Mouse (Mus musculus) stomach, postnatal 0 days (tissue): ENCODE measurements around the gene Syn2. TPM values are rescaled to one million over a fixed set of nuclear protein-coding genes. Genes with fewer than 3 reads are reported as not detected.

Experiments
- ATAC-seq: fragments of 200-750 bp; cut with Nextera tagmentation; 2 replicates; pipeline ENCODE4 v1.8.0; 2017; ENCODE audit not compliant: low FRiP score, low TSS enrichment
- DNase-seq: peaks from one replicate; pipeline ENCODE4 v3.0.0-alpha.2; 2016; ENCODE audit warnings: low spot score
- H3K27ac ChIP-seq: fragments of 300-500 bp; sonication (generic); replicated peaks from 2 replicates; pipeline ENCODE4 v1.5.1; 2014; ENCODE audit warnings: mild to moderate bottlenecking, control low read depth
- H3K27me3 ChIP-seq: fragments of 300-500 bp; sonication (generic); 2 replicates; pipeline ENCODE4 v1.6.1; 2014; ENCODE audit warnings: low read length; ENCODE audit not compliant: control insufficient read depth, insufficient read depth
- H3K36me3 ChIP-seq: fragments of 300-500 bp; sonication (generic); 2 replicates; pipeline ENCODE4 v1.6.1; 2014; ENCODE audit warnings: low read length, mixed read lengths; ENCODE audit not compliant: control insufficient read depth, insufficient read depth
- H3K4me1 ChIP-seq: fragments of 300-500 bp; sonication (generic); replicated peaks from 2 replicates; pipeline ENCODE4 v1.6.1; 2014; ENCODE audit warnings: antibody characterized with exemption; ENCODE audit not compliant: control insufficient read depth, insufficient read depth
- H3K4me2 ChIP-seq: fragments of 300-500 bp; sonication (generic); replicated peaks from 2 replicates; pipeline ENCODE4 v1.6.1; 2014; ENCODE audit warnings: low read depth, mild to moderate bottlenecking, control low read depth, moderate library complexity
- H3K4me3 ChIP-seq: fragments of 300-500 bp; sonication (generic); 2 replicates; pipeline ENCODE4 v1.5.1; 2014; ENCODE audit warnings: low read depth, low read length, control low read depth
- H3K9ac ChIP-seq: fragments of 300-500 bp; sonication (generic); 2 replicates; pipeline ENCODE4 v1.6.1; 2014; ENCODE audit warnings: mild to moderate bottlenecking, low read length, control low read depth, mixed read lengths
- H3K9me3 ChIP-seq: fragments of 300-500 bp; sonication (generic); 2 replicates; pipeline ENCODE4 v1.6.1; 2016; ENCODE audit warnings: low read length; ENCODE audit not compliant: control insufficient read depth
- CTCF ChIP-seq: IDR thresholded peaks from 2 replicates; pipeline ENCODE4 v1.5.1; 2016; ENCODE audit warnings: antibody characterized with exemption, low read depth, mild to moderate bottlenecking, moderate library complexity
- EP300 ChIP-seq: optimal IDR thresholded peaks from 2 replicates; pipeline ENCODE3; 2016; ENCODE audit warnings: antibody characterized with exemption
- WGBS: fragments of 180-500 bp; shearing (Covaris S2); extraction: QIAGEN DNeasy Blood & Tissue Kit; methylation state at CpG from one replicate; pipeline ENCODE4 v1.1.7; 2014; 5-methylcytosine and 5-hydroxymethylcytosine counted together
- polyA plus RNA-seq: library from polyadenylated mRNA; unstranded; fragments of >200 nt; fragmentation: Nextera tagmentation; extraction: Ambion mirVana; gene quantifications from 2 replicates; pipeline ENCODE4 v1.2.1, GENCODE M21; 2015

Syn2 gene
- polyA plus RNA-seq = 4.5 and 4.7 TPM in 2 replicates

DNA sequence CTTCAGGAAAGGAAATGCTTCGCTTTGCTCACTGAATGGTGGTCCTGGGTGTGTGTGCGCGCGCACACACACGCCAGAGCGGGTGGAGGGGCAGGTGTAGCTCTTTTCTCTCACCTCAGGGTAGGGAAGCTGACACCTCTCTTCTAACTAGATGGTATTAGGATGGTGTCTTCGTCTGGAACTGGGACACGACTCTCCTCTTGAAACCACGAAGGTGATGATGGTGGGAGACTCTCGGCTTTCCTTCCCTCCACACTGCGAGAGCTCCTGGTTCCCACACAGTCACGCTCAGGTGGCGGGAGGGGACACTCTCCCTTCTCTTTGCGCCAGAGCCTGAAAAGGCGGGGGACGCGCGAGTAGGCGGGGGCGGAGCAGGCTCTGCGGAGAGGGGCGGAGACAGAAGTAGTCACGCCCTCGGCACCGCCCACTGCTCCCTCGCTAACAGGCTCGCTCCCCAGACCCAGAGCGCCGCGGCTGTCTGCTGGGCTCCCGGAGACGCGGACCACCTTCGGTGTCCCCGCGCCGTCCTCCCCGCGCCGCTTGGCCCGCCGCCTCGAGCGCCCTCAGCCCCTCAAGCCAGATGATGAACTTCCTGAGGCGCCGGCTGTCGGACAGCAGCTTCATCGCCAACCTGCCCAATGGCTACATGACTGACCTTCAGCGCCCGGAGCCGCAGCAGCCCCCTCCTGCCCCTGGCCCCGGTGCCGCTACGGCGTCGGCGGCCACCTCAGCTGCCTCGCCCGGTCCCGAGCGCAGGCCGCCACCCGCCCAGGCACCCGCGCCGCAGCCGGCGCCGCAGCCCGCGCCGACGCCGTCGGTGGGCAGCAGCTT lies at the start of gene Syn2:
Gene Syn2, plus strand, starts transcription at position 402 of the 831 bp plus-strand sequence.
- ATAC-seq = peak; percentile 94

DNA sequence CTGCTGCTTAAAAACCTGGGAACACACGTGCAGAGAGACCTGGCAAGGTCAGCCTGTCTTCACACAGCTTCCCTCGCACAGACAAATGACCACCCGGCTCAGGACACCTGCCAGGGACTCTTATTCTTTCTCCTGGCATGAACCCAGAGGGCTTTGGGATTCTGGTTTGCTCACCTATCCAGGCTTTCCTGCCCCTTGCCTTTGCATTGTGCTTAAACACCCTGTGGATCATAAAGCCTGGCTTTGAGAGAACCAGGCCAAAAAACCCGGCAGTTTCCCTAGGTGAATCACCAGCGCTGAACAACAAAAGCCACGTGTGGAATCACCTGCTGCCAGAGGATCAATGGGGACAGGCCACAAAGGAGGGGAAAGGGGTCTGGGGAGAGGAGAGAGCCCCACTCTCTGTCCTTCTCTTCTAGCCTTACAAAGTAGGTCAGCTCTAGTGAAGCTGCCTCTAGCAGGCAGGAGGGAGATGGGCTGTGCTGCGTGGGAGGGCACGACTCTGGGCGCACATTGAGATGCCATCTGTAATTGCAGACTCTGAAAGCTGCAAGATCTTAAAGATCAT lies 49.3 kb upstream of the Syn2 start:
- H3K36me3 ChIP-seq = no peaks in the 10 kb centered on the region
- TF ChIP-seq EP300 (no peak), CTCF (no peak)
- H3K4me2 ChIP-seq = no peak overlapping the region
- DNase-seq = no peak
- no peaks in the 10 kb centered on the region for H3K27me3 ChIP-seq
- no peak overlapping the region for H3K9ac ChIP-seq
- no peaks in the 10 kb centered on the region for H3K4me1 ChIP-seq
- 52% methylated on average over 9 of the region's 9 CpGs for WGBS
- H3K27ac ChIP-seq = no peak overlapping the region
- no peak overlapping the region for H3K4me3 ChIP-seq
- no peaks in the 10 kb centered on the region for H3K9me3 ChIP-seq
- no peak for ATAC-seq

More for the DNA sequence above, at the start of gene Syn2:
- H3K4me3 ChIP-seq = peak within 1 kb of the TSS; percentile 60
- H3K4me1 ChIP-seq = no peaks in the 10 kb centered on the region
- H3K4me2 ChIP-seq = peak within 1 kb of the TSS; percentile 82
- WGBS = under 1% methylated on average over 57 of the region's 75 CpGs
- H3K36me3 ChIP-seq = no peaks in the 10 kb centered on the region
- H3K27ac ChIP-seq = no peak within 1 kb of the TSS
- H3K9me3 ChIP-seq = no peaks in the 10 kb centered on the region
- TF ChIP-seq EP300 = no peak
- no peak for TF ChIP-seq CTCF
- H3K9ac ChIP-seq = peak within 1 kb of the TSS; percentile 58
- no peaks in the 10 kb centered on the region for H3K27me3 ChIP-seq
- peak; percentile 85 for DNase-seq

GRCm38 (mm10) chr6:115088314-115089106 lies 46.2 kb upstream of the Syn2 start:
- WGBS = 60% methylated on average over 7 of the region's 7 CpGs
- ATAC-seq = no peak
- H3K27ac ChIP-seq = no peak overlapping the region

DNA sequence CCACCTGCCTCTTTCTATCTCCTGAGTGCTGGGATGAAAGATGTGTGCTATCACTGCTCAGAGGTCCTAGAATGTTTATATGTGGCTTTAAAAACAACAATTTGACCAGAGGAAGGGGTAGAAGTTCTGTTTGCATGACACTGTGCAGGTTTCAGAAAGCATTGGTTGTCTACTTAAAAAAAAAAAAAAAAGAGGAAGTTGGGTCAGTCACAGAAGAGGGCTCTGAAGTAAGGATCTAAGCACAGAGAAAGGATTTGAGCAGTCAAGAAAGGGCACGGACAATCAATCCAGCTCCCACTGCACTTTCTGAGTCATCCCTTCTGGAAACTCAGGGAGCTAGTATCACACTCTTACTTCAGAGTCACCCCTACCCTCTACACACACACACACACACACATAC lies 43.0 kb upstream of the Syn2 start:
- H3K27me3 ChIP-seq = no peaks in the 10 kb centered on the region
- H3K4me2 ChIP-seq = no peak overlapping the region
- H3K4me3 ChIP-seq = no peak overlapping the region
- no peak for ATAC-seq
- no peaks in the 10 kb centered on the region for H3K9me3 ChIP-seq
- H3K9ac ChIP-seq = no peak overlapping the region
- H3K36me3 ChIP-seq = no peaks in the 10 kb centered on the region
- TF ChIP-seq CTCF (no peak), EP300 (no peak)
- no peak for DNase-seq
- H3K4me1 ChIP-seq = no peaks in the 10 kb centered on the region
- H3K27ac ChIP-seq = no peak overlapping the region
- 25% methylated on average over 1 of the region's 1 CpGs for WGBS

More at GRCm38 (mm10) chr6:115088314-115089106, 46.2 kb upstream of the Syn2 start:
- H3K36me3 ChIP-seq = no peaks in the 10 kb centered on the region
- no peak overlapping the region for H3K9ac ChIP-seq
- no peaks in the 10 kb centered on the region for H3K9me3 ChIP-seq
- H3K4me2 ChIP-seq = no peak overlapping the region
- DNase-seq = no peak
- H3K4me3 ChIP-seq = no peak overlapping the region
- H3K27me3 ChIP-seq = no peaks in the 10 kb centered on the region
- H3K4me1 ChIP-seq = no peaks in the 10 kb centered on the region
- TF ChIP-seq EP300 = no peak
- TF ChIP-seq CTCF = no peak

- TF ChIP-seq CTCF (no peak), EP300 (no peak)
- H3K9me3 ChIP-seq = no peaks in the 10 kb centered on the region
- DNase-seq (no peak), ATAC-seq (no peak)
- no peaks in the 10 kb centered on the region for H3K36me3 ChIP-seq
- no peak overlapping the region for H3K27ac ChIP-seq
- 56% methylated on average over 4 of the region's 4 CpGs for WGBS
- no peak overlapping the region for H3K4me2 ChIP-seq
- no peak overlapping the region for H3K4me3 ChIP-seq
- H3K9ac ChIP-seq = no peak overlapping the region
- no peaks in the 10 kb centered on the region for H3K4me1 ChIP-seq
- no peaks in the 10 kb centered on the region for H3K27me3 ChIP-seq
Observed at GRCm38 (mm10) chr6:115102542-115102941, 32.2 kb upstream of the Syn2 start.
